Mouse (Mus musculus) embryo, embryonic 10 days (tissue): ENCODE measurements at regions not wholly inside any gene's neighbourhood (a gene's known extent, or its start where the extent isn't known, plus 50 kb on each side); places are given as distances from the start of the nearest gene placed in this dataset.
A peak's percentile ranks its signal among the peaks of the same experiment; 100 is the strongest.

Source experiments
- DNase-seq: peaks from one replicate; pipeline ENCODE4 v3.0.0-alpha.2; 2015; ENCODE audit warnings: low spot score

- no peak for DNase-seq
Measured at GRCm38 (mm10) chr14:67550462-67551185, 1541.6 kb upstream of the Gulo start.

- DNase-seq, result no peak
Measured at GRCm38 (mm10) chr14:67548750-67549149, 1539.7 kb upstream of the Gulo start.

- peak; percentile 18 for DNase-seq
Measured at GRCm38 (mm10) chr14:67545036-67545435, 1536.0 kb upstream of the Gulo start.

- no peak for DNase-seq
Measured at GRCm38 (mm10) chr14:67541271-67541711, 1532.3 kb upstream of the Gulo start.

- DNase-seq, result no peak
Measured at GRCm38 (mm10) chr14:67538696-67539095, 1529.7 kb upstream of the Gulo start.

- DNase-seq, result peak; percentile 58
Measured at GRCm38 (mm10) chr14:67536787-67537659, 1528.0 kb upstream of the Gulo start.

GRCm38 (mm10) chr14:67506729-67507395 is 1497.9 kb upstream of the Gulo start:
- no peak for DNase-seq

GRCm38 (mm10) chr14:67492086-67492485 is 1483.1 kb upstream of the Gulo start:
- no peak for DNase-seq

GRCm38 (mm10) chr14:67486676-67487075 is 1477.7 kb upstream of the Gulo start:
- no peak for DNase-seq

GRCm38 (mm10) chr14:67485449-67485800 is 1476.4 kb upstream of the Gulo start:
- DNase-seq, result no peak

GRCm38 (mm10) chr14:67484533-67485448 is 1475.8 kb upstream of the Gulo start:
- DNase-seq, result peak; percentile 65
